Mouse (Mus musculus) heart, adult 11 months (tissue): Measurements from ENCODE around the gene Adgrb2.

Experiments
- DNase-seq: peaks from one replicate; pipeline ENCODE4 v3.0.0; 2022

The Adgrb2 gene

GRCm38 (mm10) chr4:129984421-129985061 lies at the start of gene Adgrb2:
TSS of gene Adgrb2 (plus strand) at chr4:129984870.
- no peak for DNase-seq

GRCm38 (mm10) chr4:129951359-129951821 lies 33.3 kb upstream of the Adgrb2 start:
- DNase-seq: peak; percentile 98

GRCm38 (mm10) chr4:129952241-129952810 lies 32.3 kb upstream of the Adgrb2 start:
- DNase-seq: peak; percentile 91

GRCm38 (mm10) chr4:129954527-129954926 lies 30.1 kb upstream of the Adgrb2 start:
- peak; percentile 74 for DNase-seq

- peak; percentile 97 for DNase-seq
Observed at GRCm38 (mm10) chr4:129960180-129960944, 24.3 kb upstream of the Adgrb2 start.

GRCm38 (mm10) chr4:129965294-129965693 lies 19.4 kb upstream of the Adgrb2 start:
- no peak for DNase-seq

GRCm38 (mm10) chr4:129966201-129966600 lies 18.5 kb upstream of the Adgrb2 start:
- DNase-seq: no peak

- DNase-seq: no peak
Observed at GRCm38 (mm10) chr4:129967024-129968014, 17.4 kb upstream of the Adgrb2 start.

- DNase-seq: no peak
Observed at GRCm38 (mm10) chr4:129970168-129970567, 14.5 kb upstream of the Adgrb2 start.

GRCm38 (mm10) chr4:129970861-129971260 lies 13.8 kb upstream of the Adgrb2 start:
- DNase-seq: no peak

- no peak for DNase-seq
Observed at GRCm38 (mm10) chr4:129971989-129972388, 12.7 kb upstream of the Adgrb2 start.

GRCm38 (mm10) chr4:129974285-129974684 lies 10.4 kb upstream of the Adgrb2 start:
- no peak for DNase-seq

GRCm38 (mm10) chr4:129977256-129977655 lies 7.4 kb upstream of the Adgrb2 start:
- DNase-seq: no peak

GRCm38 (mm10) chr4:129978227-129978626 lies 6.4 kb upstream of the Adgrb2 start:
- no peak for DNase-seq

GRCm38 (mm10) chr4:129978930-129979329 lies 5.7 kb upstream of the Adgrb2 start:
- DNase-seq: no peak

- DNase-seq: no peak
Observed at GRCm38 (mm10) chr4:129981657-129982056, 3.0 kb upstream of the Adgrb2 start.

- no peak for DNase-seq
Observed at GRCm38 (mm10) chr4:129983046-129983445, 1.6 kb upstream of the Adgrb2 start.

- peak; percentile 97 for DNase-seq
Observed at GRCm38 (mm10) chr4:129983764-129984420, 778 bp upstream of the Adgrb2 start.

GRCm38 (mm10) chr4:129985161-129985670 lies 546 bp downstream of the Adgrb2 start:
- DNase-seq: no peak

GRCm38 (mm10) chr4:129985671-129986441 lies 1.2 kb downstream of the Adgrb2 start:
- DNase-seq: peak; percentile 94
